Mouse (Mus musculus) limb, embryonic 15.5 days (tissue): ENCODE measurements around the gene Fads2. TPM values are rescaled to one million over a fixed set of nuclear protein-coding genes. Genes with fewer than 3 reads are reported as not detected.

Experiments
- ATAC-seq: fragments of 200-750 bp; cut with Nextera tagmentation; 2 replicates; pipeline ENCODE4 v1.8.0; 2017; ENCODE audit warnings: low read depth, moderate TSS enrichment; ENCODE audit not compliant: insufficient number of reproducible peaks, low FRiP score, low TSS enrichment
- H3K27ac ChIP-seq: fragments of 300-500 bp; sonication (generic); 2 replicates; pipeline ENCODE4 v1.5.1; 2015; ENCODE audit warnings: moderate library complexity, mild to moderate bottlenecking, inconsistent platforms
- H3K27me3 ChIP-seq: fragments of 300-500 bp; sonication (generic); 2 replicates; pipeline ENCODE4 v1.6.1; 2015; ENCODE audit warnings: inconsistent platforms
- H3K36me3 ChIP-seq: fragments of 300-500 bp; sonication (generic); 2 replicates; pipeline ENCODE4 v1.6.1; 2015; ENCODE audit warnings: inconsistent platforms
- H3K4me1 ChIP-seq: fragments of 300-500 bp; sonication (generic); 2 replicates; pipeline ENCODE4 v1.6.1; 2015; ENCODE audit warnings: inconsistent platforms
- H3K4me2 ChIP-seq: fragments of 300-500 bp; sonication (generic); 2 replicates; pipeline ENCODE4 v1.6.1; 2015; ENCODE audit warnings: mild to moderate bottlenecking, inconsistent platforms
- H3K4me3 ChIP-seq: fragments of 300-500 bp; sonication (generic); 2 replicates; pipeline ENCODE4 v1.5.1; 2015; ENCODE audit warnings: mild to moderate bottlenecking, inconsistent platforms
- H3K9ac ChIP-seq: fragments of 300-500 bp; sonication (generic); 2 replicates; pipeline ENCODE4 v1.6.1; 2015; ENCODE audit warnings: inconsistent platforms
- H3K9me3 ChIP-seq: fragments of 300-500 bp; sonication (generic); 2 replicates; pipeline ENCODE4 v1.6.1; 2016; ENCODE audit warnings: inconsistent platforms
- WGBS: fragments of 180-500 bp; shearing (Covaris S2); methylation state at CpG from one replicate; pipeline ENCODE4 v1.1.7; 2015; 5-methylcytosine and 5-hydroxymethylcytosine counted together
- polyA plus RNA-seq: library from polyadenylated mRNA; unstranded; fragments of >200 nt; fragmentation: Nextera tagmentation; extraction: Ambion mirVana; gene quantifications from 2 replicates; pipeline ENCODE4 v1.2.1, GENCODE M21; 2015

Fads2 gene
- polyA plus RNA-seq, 1 experiment from 2014 or later = 63.8 TPM

DNA sequence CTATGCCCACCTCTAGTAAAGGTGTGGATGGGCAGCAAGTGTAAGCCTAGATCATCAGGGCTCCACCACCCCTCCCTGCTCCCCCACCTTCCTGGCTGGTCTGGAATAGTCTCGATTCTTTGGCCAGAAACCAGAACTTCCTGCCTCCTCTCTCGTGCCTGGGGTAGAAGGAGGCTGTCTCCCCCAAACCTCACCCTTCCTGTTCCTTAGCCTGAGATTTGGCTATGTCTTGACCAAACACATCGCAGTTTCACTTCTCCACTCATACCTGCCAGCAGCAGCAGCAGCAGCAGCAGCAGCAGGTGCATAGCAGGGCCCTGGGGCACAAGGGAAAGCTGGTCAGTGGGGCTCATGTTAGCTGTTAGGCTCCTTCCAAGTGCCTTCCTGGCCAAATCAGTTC lies 54.6 kb downstream of the Fads2 start:
- no peaks in the 10 kb centered on the region for H3K9me3 ChIP-seq
- peaks cover 35% of the 10 kb centered on the region for H3K4me1 ChIP-seq
- WGBS = 38% methylated on average over 3 of the region's 3 CpGs
- H3K4me3 ChIP-seq = no peak overlapping the region
- H3K27ac ChIP-seq = no peak overlapping the region
- no peaks in the 10 kb centered on the region for H3K36me3 ChIP-seq
- H3K27me3 ChIP-seq = no peaks in the 10 kb centered on the region; the same call in 1 of the 2 replicates
- no peak overlapping the region for H3K4me2 ChIP-seq
- ATAC-seq = no peak
- H3K9ac ChIP-seq = no peak overlapping the region

DNA sequence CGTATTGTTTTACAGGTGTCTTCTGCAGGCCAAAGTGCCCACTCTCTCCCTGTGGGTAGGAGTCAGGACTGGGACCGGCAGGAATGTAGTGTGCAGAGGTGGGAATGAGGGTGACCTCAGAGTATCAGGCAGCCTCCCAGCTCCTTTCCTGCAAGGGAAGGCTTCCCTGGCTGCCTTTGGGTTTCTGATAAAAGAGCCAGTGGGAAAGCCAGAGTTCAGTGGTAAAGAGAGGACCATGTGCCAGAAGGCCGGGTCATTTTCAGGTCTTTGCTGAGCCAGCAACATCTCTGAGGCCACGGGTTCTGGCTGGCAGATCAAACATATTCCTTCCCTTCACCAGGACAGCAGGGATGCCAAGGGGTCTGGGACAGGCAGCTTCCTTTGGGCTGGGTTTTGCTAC lies 55.2 kb downstream of the Fads2 start:
- ATAC-seq = no peak
- H3K9me3 ChIP-seq = no peaks in the 10 kb centered on the region
- no peak overlapping the region for H3K4me2 ChIP-seq
- peaks cover 39% of the 10 kb centered on the region for H3K4me1 ChIP-seq
- 54% methylated on average over 4 of the region's 4 CpGs for WGBS
- no peaks in the 10 kb centered on the region; the same call in 1 of the 2 replicates for H3K27me3 ChIP-seq
- no peak overlapping the region for H3K9ac ChIP-seq
- no peak overlapping the region for H3K27ac ChIP-seq
- no peaks in the 10 kb centered on the region for H3K36me3 ChIP-seq
- H3K4me3 ChIP-seq = no peak overlapping the region

DNA sequence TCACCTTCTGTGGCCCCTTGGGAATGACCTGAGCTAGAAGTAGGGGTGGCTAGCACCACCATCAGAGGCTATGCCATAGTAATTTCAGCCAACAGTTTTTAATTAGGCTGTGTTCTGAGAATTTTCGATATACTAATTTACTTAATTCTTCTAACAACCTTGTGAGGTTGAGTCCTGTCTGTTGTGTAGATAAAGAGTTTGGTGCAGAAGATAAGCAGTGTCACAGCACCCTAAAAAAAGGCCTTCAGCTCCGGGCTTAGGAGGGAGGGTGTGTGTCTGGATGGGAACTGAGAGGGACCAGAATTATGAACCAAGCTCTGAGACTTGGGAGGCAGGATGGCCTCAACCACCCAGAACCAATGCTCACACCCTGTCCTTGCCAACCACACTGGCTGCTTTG lies 55.8 kb downstream of the Fads2 start:
- H3K27ac ChIP-seq = no peak overlapping the region
- H3K4me1 ChIP-seq = peaks cover 45% of the 10 kb centered on the region
- WGBS = 77% methylated on average over 2 of the region's 2 CpGs
- H3K9ac ChIP-seq = no peak overlapping the region
- H3K4me3 ChIP-seq = no peak overlapping the region
- no peak overlapping the region for H3K4me2 ChIP-seq
- H3K9me3 ChIP-seq = no peaks in the 10 kb centered on the region
- H3K27me3 ChIP-seq = no peaks in the 10 kb centered on the region; the same call in 1 of the 2 replicates
- no peak for ATAC-seq
- H3K36me3 ChIP-seq = no peaks in the 10 kb centered on the region

DNA sequence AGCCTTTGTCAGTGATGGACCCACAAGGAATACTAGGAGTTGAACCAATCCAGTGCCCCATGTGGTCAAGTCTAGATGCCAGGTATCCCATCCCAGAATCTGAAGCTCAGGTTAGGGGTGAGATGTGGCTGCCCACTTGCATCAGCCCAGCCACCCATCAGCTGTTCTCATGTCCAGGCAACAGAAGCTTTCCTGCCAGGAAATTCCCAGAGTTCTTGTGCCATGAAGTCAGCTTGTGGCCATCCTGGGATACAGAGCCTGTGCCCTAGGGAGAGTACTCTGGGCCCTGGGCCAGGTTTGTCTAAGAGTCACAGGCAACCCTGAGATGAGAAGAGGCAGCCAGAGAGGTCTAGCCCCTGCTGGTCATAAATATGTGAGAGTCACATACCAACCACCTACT lies 57.9 kb downstream of the Fads2 start:
- peaks cover 49% of the 10 kb centered on the region for H3K4me1 ChIP-seq
- H3K9ac ChIP-seq = no peak overlapping the region
- no peaks in the 10 kb centered on the region; the same call in 1 of the 2 replicates for H3K27me3 ChIP-seq
- no peaks in the 10 kb centered on the region for H3K36me3 ChIP-seq
- no peak overlapping the region for H3K4me3 ChIP-seq
- H3K27ac ChIP-seq = no peak overlapping the region
- no peak for ATAC-seq
- no peaks in the 10 kb centered on the region for H3K9me3 ChIP-seq
- no peak overlapping the region for H3K4me2 ChIP-seq

DNA sequence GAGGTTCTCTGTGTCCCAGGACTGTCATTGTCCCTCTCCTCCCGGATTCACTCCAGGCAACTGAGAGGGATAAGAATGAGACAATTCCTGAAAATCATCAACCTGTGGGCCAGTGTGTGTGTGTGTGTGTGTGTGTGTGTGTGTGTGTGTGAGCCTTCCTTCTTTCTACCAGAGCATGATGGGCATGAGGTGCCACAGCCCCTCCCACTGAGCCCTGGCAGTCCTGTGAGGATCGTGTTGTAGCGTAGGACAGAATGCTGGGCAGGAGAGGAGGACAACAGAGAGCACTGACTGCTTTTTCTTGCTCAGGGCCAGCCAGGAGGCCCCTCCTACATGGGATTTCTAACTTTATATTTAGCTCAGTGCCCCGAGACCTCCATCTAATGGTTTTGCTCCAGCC lies 58.7 kb downstream of the Fads2 start:
- H3K9me3 ChIP-seq = no peaks in the 10 kb centered on the region
- H3K4me3 ChIP-seq = peak overlapping the region; percentile 62; the same call in 1 of the 2 replicates
- no peaks in the 10 kb centered on the region; the same call in 1 of the 2 replicates for H3K27me3 ChIP-seq
- H3K4me2 ChIP-seq = peak overlapping the region; percentile 94
- peaks cover 52% of the 10 kb centered on the region for H3K4me1 ChIP-seq
- no peak for ATAC-seq
- 74% methylated on average over 4 of the region's 4 CpGs for WGBS
- no peak overlapping the region for H3K9ac ChIP-seq
- no peaks in the 10 kb centered on the region for H3K36me3 ChIP-seq
- H3K27ac ChIP-seq = no peak overlapping the region

DNA sequence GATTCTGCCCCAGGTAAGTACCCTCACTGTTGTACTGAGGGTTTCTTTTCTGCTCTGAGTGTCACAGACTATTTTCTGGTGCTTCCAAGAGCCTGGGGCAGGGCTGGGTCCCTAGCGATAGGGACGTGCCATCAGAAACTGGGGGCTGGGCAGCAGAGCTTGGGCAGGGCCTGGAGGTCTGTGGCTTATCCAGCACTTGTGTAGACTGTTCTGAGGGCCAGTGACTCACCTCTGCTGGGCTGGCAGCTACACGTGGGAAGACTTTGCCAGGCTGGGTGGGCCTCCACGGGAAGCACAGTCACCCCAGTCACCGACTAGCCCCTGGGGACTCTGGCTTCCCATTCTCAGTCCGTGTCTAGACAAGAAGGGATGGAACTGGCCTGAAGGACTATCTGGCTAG lies 59.3 kb downstream of the Fads2 start:
- 50% methylated on average over 6 of the region's 6 CpGs for WGBS
- no peak overlapping the region for H3K27ac ChIP-seq

DNA sequence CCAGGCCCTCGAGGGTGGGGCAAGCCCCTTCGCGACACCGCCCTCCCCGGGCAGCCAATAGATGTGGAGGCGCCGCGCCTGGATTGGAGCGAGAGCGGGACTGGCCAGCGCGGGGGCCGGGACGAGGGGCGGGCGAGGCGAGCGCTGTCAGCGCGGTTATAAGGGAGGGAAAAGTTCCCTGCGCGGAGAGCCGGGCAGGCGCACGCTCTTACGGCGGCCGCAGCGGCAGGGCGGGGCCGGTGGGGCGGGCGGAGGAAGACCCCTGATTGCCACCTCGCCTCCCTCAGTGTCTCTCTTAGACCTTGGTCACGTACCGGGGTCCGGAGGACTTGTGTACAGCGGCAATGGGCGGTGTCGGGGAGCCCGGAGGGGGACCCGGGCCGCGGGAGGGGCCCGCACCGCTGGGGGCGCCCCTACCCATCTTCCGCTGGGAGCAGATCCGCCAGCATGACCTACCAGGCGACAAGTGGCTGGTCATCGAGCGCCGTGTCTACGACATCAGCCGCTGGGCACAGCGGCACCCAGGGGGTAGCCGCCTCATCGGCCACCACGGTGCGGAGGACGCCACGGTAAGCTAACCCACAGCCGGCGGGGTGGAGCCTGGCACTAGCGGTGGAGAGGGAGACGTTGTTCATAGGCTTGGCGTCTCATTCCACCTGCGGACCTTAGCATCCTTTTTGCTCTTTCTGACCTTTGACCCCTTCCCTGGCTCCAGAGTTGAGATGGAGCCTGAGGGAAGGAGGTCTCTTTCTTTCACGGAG lies 60.0 kb downstream of the Fads2 start, which contains the start of gene Fads3:
TSS of gene Fads3 (plus strand) at position 182 of the 761 bp plus-strand sequence.
- Histone ChIP-seq H3K4me3 (peak within 1 kb of the TSS; percentile 62), H3K4me2 (peak within 1 kb of the TSS; percentile 94), H3K36me3 (no peaks in the 10 kb centered on the region), H3K9me3 (no peaks in the 10 kb centered on the region), H3K27me3 (no peaks in the 10 kb centered on the region; the same call in 1 of the 2 replicates), H3K9ac (peak within 1 kb of the TSS; percentile 71), H3K4me1 (peaks cover 44% of the 10 kb centered on the region), H3K27ac (peak within 1 kb of the TSS; percentile 72)
- under 1% methylated on average over 68 of the region's 69 CpGs for WGBS
- ATAC-seq = peak; percentile 88

More for the DNA sequence above, 59.3 kb downstream of the Fads2 start:
- no peaks in the 10 kb centered on the region for H3K9me3 ChIP-seq
- peak overlapping the region; percentile 94 for H3K4me2 ChIP-seq
- H3K36me3 ChIP-seq = no peaks in the 10 kb centered on the region
- no peak for ATAC-seq
- H3K4me3 ChIP-seq = peak overlapping the region; percentile 62
- H3K4me1 ChIP-seq = peaks cover 51% of the 10 kb centered on the region
- peak overlapping the region; percentile 71; the same call in 1 of the 2 replicates for H3K9ac ChIP-seq
- no peaks in the 10 kb centered on the region; the same call in 1 of the 2 replicates for H3K27me3 ChIP-seq

DNA sequence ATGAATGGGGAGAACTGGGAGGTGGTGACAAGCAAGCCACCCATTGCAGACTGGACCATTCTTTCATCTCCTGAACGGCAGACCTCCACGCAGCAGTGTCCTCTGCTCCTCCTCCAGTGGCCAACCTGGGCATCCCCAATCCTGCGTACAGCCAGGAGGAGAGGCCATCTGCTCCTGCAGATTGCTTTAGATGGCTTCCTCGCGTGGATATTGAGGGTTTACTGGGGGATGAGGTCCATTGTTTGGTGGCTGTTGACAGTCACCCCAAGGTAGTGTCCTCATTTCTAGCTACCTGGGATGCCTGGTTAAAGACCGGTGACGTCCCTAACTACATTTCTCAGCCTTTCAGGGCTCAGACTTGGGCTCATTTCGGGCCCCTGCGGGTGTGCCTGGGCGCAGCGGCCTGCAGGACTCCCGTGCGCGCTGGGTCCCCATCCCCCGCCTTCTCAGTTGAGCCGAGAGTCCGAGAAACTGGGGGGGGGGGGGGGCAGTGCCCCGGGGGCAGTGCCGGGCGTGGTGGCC lies 60.6 kb downstream of the Fads2 start:
- H3K36me3 ChIP-seq = no peaks in the 10 kb centered on the region; the same call in 1 of the 2 replicates
- H3K4me2 ChIP-seq = peak overlapping the region; percentile 94
- peak overlapping the region; percentile 23; the same call in 1 of the 2 replicates for H3K9ac ChIP-seq
- ATAC-seq = no peak
- WGBS = 8% methylated on average over 20 of the region's 20 CpGs
- peak overlapping the region; percentile 62 for H3K4me3 ChIP-seq
- H3K9me3 ChIP-seq = no peaks in the 10 kb centered on the region
- no peaks in the 10 kb centered on the region; the same call in 1 of the 2 replicates for H3K27me3 ChIP-seq
- H3K27ac ChIP-seq = no peak overlapping the region
- H3K4me1 ChIP-seq = peaks cover 38% of the 10 kb centered on the region

DNA sequence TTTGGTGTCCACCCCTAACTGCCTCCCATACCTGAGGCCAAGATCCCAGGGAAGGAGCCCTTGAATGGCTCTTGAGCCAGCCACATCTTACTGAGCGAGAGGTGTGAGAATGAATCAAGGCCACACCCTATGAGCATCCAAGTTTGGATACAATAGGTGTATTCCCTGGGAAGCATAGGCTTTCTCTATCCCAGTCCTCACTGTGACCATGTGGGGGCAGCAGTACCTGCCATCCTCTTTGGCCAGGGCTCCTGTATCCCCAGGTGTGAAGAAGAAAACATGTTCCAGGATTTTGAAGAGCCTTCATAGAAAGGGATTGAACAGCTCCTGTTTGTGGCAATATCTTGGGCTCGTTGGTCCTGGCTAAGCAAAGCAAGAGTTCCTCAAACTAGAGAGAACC lies 61.9 kb downstream of the Fads2 start:
- H3K27ac ChIP-seq = no peak overlapping the region
- no peaks in the 10 kb centered on the region; the same call in 1 of the 2 replicates for H3K27me3 ChIP-seq
- no peak overlapping the region for H3K4me3 ChIP-seq
- WGBS = 78% methylated on average over 2 of the region's 2 CpGs
- peaks cover 43% of the 10 kb centered on the region for H3K4me1 ChIP-seq
- no peak overlapping the region for H3K9ac ChIP-seq
- no peak for ATAC-seq
- H3K9me3 ChIP-seq = no peaks in the 10 kb centered on the region
- H3K4me2 ChIP-seq = no peak overlapping the region
- peaks cover 8% of the 10 kb centered on the region; the same call in 1 of the 2 replicates for H3K36me3 ChIP-seq

DNA sequence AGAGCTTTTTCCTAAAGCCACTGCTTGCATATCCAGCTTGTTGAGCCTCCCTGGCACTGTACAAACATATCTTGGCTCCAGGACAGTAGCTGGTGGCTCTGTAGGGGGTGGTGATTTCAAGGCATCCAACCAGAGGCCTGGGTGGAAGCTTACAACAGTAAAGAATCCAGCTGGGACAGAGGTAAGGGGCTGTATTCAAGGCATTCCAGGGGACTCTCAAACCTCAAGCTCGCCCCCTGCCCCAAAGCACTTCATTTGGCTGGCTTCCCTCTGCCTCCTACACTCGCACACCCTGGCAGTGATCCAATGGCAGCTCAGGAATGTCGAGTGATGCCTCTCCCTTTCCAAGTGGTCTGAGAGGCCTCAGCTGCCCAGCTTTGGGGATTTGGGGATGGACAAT lies 62.6 kb downstream of the Fads2 start:
- WGBS = 6% methylated on average over 3 of the region's 3 CpGs
- peaks cover 40% of the 10 kb centered on the region for H3K4me1 ChIP-seq
- no peaks in the 10 kb centered on the region for H3K9me3 ChIP-seq
- H3K9ac ChIP-seq = no peak overlapping the region
- 0 out of 2 replicates have a peak overlapping the region, but pooled peaks have one; percentile 2 for H3K4me2 ChIP-seq
- no peak for ATAC-seq
- H3K27me3 ChIP-seq = no peaks in the 10 kb centered on the region; the same call in 1 of the 2 replicates
- H3K27ac ChIP-seq = peak overlapping the region; percentile 61
- H3K36me3 ChIP-seq = peaks cover 8% of the 10 kb centered on the region; the same call in 1 of the 2 replicates
- no peak overlapping the region for H3K4me3 ChIP-seq

DNA sequence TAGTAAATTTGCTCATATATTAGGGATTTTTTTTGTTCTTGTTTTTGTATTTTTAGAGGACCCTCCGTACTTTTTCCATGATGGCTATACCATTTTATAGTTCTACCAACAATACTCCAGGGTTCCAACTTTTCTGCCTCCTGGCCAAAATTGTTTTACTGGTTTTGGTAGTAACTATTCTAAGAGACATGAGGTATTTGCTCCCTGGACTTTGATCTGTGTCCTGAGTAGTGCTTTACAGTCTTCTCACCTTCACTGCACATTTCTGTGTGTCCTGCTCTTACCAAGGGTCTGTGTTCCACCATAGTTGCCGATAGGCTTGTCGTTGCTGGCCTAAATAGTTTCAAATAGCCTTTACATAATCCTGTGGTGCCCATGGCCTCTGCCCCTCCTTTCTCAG lies 63.2 kb downstream of the Fads2 start:
- H3K27ac ChIP-seq = peak overlapping the region; percentile 61
- WGBS = 74% methylated on average over 3 of the region's 3 CpGs
- ATAC-seq = no peak

DNA sequence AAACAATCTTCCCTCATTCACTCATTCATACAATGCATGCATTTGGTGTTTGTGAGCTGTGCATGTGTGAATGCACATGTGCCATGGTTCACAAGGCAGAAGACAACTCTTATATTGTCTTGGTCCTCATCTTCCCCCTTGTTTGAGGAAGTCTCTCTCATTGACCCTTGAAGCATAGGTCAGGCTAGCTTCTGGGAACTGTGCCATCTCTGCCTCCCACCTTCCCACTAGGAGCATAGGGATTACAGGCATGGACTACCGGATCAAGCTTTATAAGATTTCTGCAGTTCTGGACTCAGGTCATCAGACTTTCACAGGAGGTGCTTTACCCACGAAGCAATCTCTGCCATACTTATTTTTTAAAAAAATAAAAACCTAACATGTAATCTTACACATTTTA lies 64.0 kb downstream of the Fads2 start:
- ATAC-seq = no peak
- 68% methylated on average over 2 of the region's 2 CpGs for whole genome bisulfite sequencing

More for the DNA sequence above, 63.2 kb downstream of the Fads2 start:
- Histone ChIP-seq H3K9me3 (no peaks in the 10 kb centered on the region), H3K4me1 (peaks cover 40% of the 10 kb centered on the region), H3K27me3 (no peaks in the 10 kb centered on the region; the same call in 1 of the 2 replicates), H3K9ac (no peak overlapping the region), H3K4me2 (no peak overlapping the region), H3K4me3 (no peak overlapping the region), H3K36me3 (peaks cover 8% of the 10 kb centered on the region; the same call in 1 of the 2 replicates)

More for the DNA sequence above, 64.0 kb downstream of the Fads2 start:
- no peak overlapping the region for H3K9ac ChIP-seq
- H3K36me3 ChIP-seq = peaks cover 13% of the 10 kb centered on the region; the same call in 1 of the 2 replicates
- H3K4me3 ChIP-seq = no peak overlapping the region
- no peak overlapping the region for H3K27ac ChIP-seq
- H3K9me3 ChIP-seq = no peaks in the 10 kb centered on the region
- no peak overlapping the region for H3K4me2 ChIP-seq
- peaks cover 36% of the 10 kb centered on the region for H3K4me1 ChIP-seq
- H3K27me3 ChIP-seq = no peaks in the 10 kb centered on the region; the same call in 1 of the 2 replicates
